Mouse (Mus musculus): ENCODE results near the gene Rab7.

Gene Rab7

GRCm38 (mm10) chr6:88044577-88045405 lies at the start of gene Rab7:
Gene Rab7 (minus strand): TSS chr6:88045270.
- peak; percentile 95 for DNase-seq (ENCODE audit: low spot score)

GRCm38 (mm10) chr6:88088971-88089370 lies 43.9 kb upstream of the Rab7 start:
- no peak for DNase-seq (ENCODE audit: low spot score)

GRCm38 (mm10) chr6:88084278-88085151 lies 39.4 kb upstream of the Rab7 start, which contains the start of gene Rpn1:
Gene Rpn1 (plus strand): TSS chr6:88084482.
- peak; percentile 97 for DNase-seq (ENCODE audit: low spot score)

GRCm38 (mm10) chr6:88083672-88084071 lies 38.6 kb upstream of the Rab7 start:
- DNase-seq (ENCODE audit: low spot score), result no peak

GRCm38 (mm10) chr6:88083095-88083494 lies 38.0 kb upstream of the Rab7 start:
- DNase-seq (ENCODE audit: low spot score), result no peak

GRCm38 (mm10) chr6:88075960-88076517 lies 31.0 kb upstream of the Rab7 start:
- DNase-seq (ENCODE audit: low spot score), result no peak

DNA sequence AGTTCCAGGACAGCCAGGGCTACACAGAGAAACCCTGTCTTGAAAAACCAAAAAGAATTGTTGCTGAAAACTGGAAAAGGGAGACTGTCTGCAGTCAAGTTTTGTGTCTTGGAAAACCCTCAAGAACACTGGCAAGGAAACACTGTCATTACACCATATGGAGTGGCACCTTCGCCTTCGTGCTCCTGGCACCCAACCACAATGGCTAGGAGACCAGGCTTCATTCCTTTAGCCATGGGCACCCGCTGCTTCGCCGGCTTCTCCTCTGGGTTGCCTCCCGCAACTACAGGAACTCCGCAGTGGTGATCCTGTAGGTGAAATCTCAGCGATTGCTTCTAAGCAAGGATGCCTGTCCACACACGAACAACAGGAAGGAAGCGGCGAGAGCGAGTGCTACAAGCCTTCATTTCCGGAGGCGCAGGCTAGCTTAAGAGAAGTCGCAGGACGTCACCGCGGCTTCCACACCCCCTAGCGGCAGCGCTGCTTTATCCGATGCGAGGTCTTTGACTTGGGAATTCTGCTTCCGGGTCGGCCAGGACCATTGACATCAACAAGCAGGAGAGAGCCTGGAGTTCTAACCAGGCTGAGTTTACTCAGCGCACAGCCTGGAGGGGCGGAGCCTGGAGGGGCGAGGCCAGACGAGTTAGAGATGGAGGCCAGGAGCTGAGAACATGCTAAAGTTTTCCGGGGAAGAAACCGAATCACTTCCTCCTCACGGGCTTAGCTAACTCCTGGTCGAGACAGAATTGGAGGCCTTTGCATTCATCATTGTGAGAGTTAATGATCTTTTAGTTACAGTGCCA lies 29.9 kb upstream of the Rab7 start:
- DNase-seq (ENCODE audit: low spot score), result peak; percentile 97

DNA sequence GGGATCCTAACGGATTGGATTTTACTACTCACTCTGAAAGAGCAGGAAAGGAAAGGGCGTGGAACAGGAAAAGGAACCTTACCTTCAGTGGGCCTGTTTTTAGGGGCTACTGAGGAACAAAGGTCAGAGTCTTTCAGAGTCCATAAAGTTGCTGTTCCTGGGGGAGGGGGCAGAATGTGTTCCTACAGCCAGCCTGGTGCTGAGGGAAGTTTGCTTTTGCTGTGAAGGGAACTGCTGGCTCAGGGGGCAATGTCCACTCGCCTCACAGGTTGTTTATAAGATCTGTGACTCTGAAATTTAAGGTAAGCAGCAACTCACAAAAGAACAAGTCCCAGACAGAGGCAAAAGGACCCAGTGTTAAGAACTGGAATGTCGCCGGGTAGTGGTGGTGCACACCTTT lies 26.1 kb upstream of the Rab7 start:
- DNase-seq (ENCODE audit: low spot score), result no peak

- DNase-seq (ENCODE audit: low spot score), result no peak
Observed at GRCm38 (mm10) chr6:88070468-88070867, 25.4 kb upstream of the Rab7 start.

GRCm38 (mm10) chr6:88068739-88069138 lies 23.7 kb upstream of the Rab7 start:
- DNase-seq (ENCODE audit: low spot score), result no peak

GRCm38 (mm10) chr6:88067722-88068121 lies 22.7 kb upstream of the Rab7 start:
- no peak for DNase-seq (ENCODE audit: low spot score)

GRCm38 (mm10) chr6:88065968-88066367 lies 20.9 kb upstream of the Rab7 start:
- no peak for DNase-seq (ENCODE audit: low spot score)

GRCm38 (mm10) chr6:88065116-88065515 lies 20.0 kb upstream of the Rab7 start:
- DNase-seq (ENCODE audit: low spot score), result no peak

GRCm38 (mm10) chr6:88064072-88064642 lies 19.1 kb upstream of the Rab7 start:
- DNase-seq (ENCODE audit: low spot score), result no peak

- no peak for DNase-seq (ENCODE audit: low spot score)
Observed at GRCm38 (mm10) chr6:88062398-88062797, 17.3 kb upstream of the Rab7 start.

- DNase-seq (ENCODE audit: low spot score), result no peak
Observed at GRCm38 (mm10) chr6:88061406-88061805, 16.3 kb upstream of the Rab7 start.

GRCm38 (mm10) chr6:88060602-88061001 lies 15.5 kb upstream of the Rab7 start:
- no peak for DNase-seq (ENCODE audit: low spot score)

- no peak for DNase-seq (ENCODE audit: low spot score)
Observed at GRCm38 (mm10) chr6:88059903-88060302, 14.8 kb upstream of the Rab7 start.

- DNase-seq (ENCODE audit: low spot score), result no peak
Observed at GRCm38 (mm10) chr6:88056866-88057265, 11.8 kb upstream of the Rab7 start.

- no peak for DNase-seq (ENCODE audit: low spot score)
Observed at GRCm38 (mm10) chr6:88055663-88056062, 10.6 kb upstream of the Rab7 start.

- no peak for DNase-seq (ENCODE audit: low spot score)
Observed at GRCm38 (mm10) chr6:88054081-88054835, 9.2 kb upstream of the Rab7 start.

Measured in retina, embryonic 14.5 days (tissue).